Mouse (Mus musculus): ENCODE results near the gene Mrps7.

GRCm38 (mm10) chr11:115642705-115643104 lies 39.0 kb downstream of the Mrps7 start:
- TF ChIP-seq POLR2A (IDR thresholded peaks at IDR 0.05; ENCODE audit: borderline replicate concordance, control insufficient read depth, low read depth, low read length) = no peak
- TF ChIP-seq CTCF (IDR thresholded peaks at IDR 0.05; ENCODE audit: control insufficient read depth, insufficient read depth, low read length) = no peak

Measured in bone marrow, adult 2 months (tissue).